Mouse (Mus musculus): ENCODE data around the gene Arhgef39.

- TF ChIP-seq CTCF (IDR thresholded peaks at IDR 0.05; ENCODE audit: low read depth, low read length) (no peak), POLR2A (IDR thresholded peaks at IDR 0.05; ENCODE audit: borderline replicate concordance, low read depth, low read length) (no peak)
These were observed 9.1 kb upstream of the Arhgef39 start for GRCm38 (mm10) chr4:43508666-43508997.

Measured in bone marrow macrophage, adult 2 months (primary cell).